Mouse (Mus musculus): ENCODE data around the gene Gm36176. TPM values are rescaled to one million over a fixed set of nuclear protein-coding genes. Genes with fewer than 3 reads are reported as not detected.
A peak's percentile ranks its signal among the peaks of the same experiment; 100 is the strongest.
"Not testable (repeated sequence)": the region's sequence is repeated elsewhere in the genome, so short reads cannot be mapped to it uniquely, and the experiment has no call there.

The Gm36176 gene
- polyA plus RNA-seq (2016; fragmentation: Nextera tagmentation; extraction: Ambion mirVana) = not detected in 2 replicates

DNA sequence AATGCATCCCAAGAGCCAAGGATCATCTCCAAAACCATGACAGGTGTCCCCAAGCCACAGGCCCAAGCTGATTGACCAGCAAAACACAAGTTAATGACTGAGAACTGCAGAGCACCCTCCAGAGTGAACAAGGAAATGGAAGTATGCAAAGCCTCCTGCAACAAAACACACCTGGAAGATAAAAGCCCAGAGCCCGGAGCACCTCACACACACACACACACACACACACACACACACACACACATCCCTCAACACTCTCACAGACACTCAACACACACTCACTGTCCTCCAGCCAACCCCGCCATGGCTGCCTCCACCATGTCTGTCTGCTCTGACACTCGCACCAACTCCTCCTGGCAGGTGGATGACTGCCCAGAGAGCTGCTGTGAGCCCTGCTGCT lies at the start of gene Gm36176:
Gm36176 (plus strand) TSS at position 301 of the 400 bp plus-strand sequence.
- 58% methylated on average over 3 of the region's 3 CpGs for WGBS
- Histone ChIP-seq H3K4me3 (no peak within 1 kb of the TSS), H3K9ac (no peak within 1 kb of the TSS), H3K27me3 (replicated peaks) (no peaks in the 10 kb centered on the region), H3K4me2 (replicated peaks) (no peak within 1 kb of the TSS), H3K36me3 (no peaks in the 10 kb centered on the region), H3K9me3 (0 out of 2 replicates have a peak, but pooled peaks cover 6% of the 10 kb centered on the region), H3K4me1 (no peaks in the 10 kb centered on the region), H3K27ac (no peak within 1 kb of the TSS)
- ATAC-seq (ENCODE audit: low FRiP score, low read depth) = no peak

DNA sequence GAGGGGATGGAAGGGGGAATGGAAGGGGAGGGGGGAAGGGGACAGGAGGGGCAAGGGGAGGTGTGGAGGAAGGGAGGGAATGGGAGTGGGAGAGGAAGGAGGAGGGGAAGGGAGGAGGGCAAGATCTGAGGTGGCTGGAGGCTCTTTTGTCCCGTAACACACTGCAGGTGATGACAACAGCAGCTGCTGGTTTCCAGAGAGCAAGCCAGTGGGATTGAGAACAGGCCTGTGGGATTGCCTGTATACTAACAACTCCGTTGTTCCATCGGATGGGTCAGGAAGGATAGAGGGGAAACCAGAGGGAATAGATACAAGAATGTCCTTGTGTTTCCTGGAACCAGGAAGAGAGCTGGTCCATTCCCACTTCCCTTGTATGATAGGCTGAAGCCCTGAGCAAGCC lies 48.9 kb upstream of the Gm36176 start:
- WGBS = 13% methylated on average over 3 of the region's 3 CpGs
- ATAC-seq (ENCODE audit: low FRiP score, low read depth) = no peak
- no peak overlapping the region for H3K4me2 ChIP-seq (replicated peaks)
- no peak overlapping the region for H3K27ac ChIP-seq
- no peaks in the 10 kb centered on the region for H3K36me3 ChIP-seq
- H3K9ac ChIP-seq = no peak overlapping the region
- H3K4me3 ChIP-seq = no peak overlapping the region
- H3K9me3 ChIP-seq = no peaks in the 10 kb centered on the region
- H3K4me1 ChIP-seq = peaks cover 15% of the 10 kb centered on the region
- no peaks in the 10 kb centered on the region for H3K27me3 ChIP-seq (replicated peaks)

DNA sequence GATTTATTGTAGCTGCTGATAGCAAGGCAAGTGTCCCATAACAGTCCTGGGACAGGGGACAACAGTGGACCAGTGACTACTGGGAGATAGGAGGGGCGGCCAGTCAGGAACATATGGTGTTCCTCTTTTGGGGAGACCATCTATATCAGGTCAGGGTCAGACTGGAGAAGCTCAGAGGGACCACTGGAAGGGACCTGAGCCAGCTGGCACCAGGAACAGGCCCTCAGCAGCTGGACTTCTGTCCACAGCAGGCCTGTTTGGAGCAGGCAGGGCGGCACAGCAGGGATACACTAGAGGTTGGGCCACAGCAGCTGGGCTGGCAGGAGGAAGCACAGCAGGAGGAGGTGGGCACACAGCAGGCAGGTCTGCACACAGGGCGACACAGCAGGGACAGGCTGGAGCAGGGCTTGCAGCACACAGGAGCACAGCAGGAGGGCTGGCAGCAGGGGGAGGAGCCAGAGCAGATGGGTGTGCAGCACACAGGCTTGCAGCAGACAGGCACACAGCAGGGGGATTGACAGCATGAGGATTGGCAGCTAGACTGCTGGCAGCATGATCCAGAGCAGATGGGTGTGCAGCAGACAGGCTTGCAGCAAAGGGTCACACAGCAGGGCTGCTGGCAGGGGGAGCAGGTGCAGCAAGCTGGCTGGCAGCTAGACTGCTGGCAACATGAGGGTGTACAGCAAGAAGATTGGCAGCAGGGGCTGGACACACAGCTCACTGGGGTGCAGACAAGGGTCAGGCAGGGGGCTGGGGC lies 48.3 kb upstream of the Gm36176 start:
- not testable (repeated sequence) for H3K36me3 ChIP-seq; H3K27ac ChIP-seq; H3K4me2 ChIP-seq (replicated peaks); H3K9me3 ChIP-seq; H3K4me3 ChIP-seq; H3K9ac ChIP-seq; H3K27me3 ChIP-seq (replicated peaks)
- ATAC-seq (ENCODE audit: low FRiP score, low read depth) = 0 out of 2 replicates have a peak, but pooled peaks have one; percentile 38
- 31% methylated on average over 3 of the region's 3 CpGs for WGBS
- H3K4me1 ChIP-seq = peaks cover 15% of the 10 kb centered on the region

DNA sequence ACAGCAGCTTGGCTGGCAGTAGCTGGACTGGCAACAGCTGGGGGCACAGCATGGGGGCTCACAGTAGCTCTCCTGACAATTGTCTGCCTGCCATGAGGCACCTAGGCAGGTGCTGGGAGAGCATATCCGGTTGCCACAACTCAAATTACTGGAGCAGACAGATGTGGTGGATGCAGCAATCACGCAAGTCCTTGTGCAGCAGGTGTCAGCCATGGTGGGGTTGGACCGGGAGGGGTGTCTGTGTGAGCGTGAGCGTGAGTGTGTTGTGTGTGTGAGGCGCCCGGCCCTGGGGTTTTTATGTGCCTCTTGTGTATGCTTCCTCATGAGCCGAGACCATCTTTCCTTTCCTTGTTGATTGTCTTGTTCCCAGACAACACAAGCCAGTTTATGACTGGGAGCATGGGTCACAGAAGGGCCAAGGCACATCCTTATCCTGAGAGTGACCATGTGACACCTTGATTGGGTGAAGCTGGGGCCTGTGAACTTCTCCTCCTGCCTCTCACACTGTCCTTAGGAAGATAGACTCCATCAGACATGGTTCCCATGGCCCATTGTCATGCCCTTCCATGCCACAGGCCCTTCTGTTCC lies 47.6 kb upstream of the Gm36176 start, which contains the start of gene Gm19668:
Gm19668 (minus strand) TSS at position 213 of the 588 bp plus-strand sequence.
- WGBS = 41% methylated on average over 8 of the region's 8 CpGs
- peak; percentile 54; the same call in 1 of the 2 replicates for ATAC-seq (ENCODE audit: low FRiP score, low read depth)
- Histone ChIP-seq H3K36me3 (no peaks in the 10 kb centered on the region), H3K4me2 (replicated peaks) (no peak within 1 kb of the TSS), H3K9me3 (no peaks in the 10 kb centered on the region), H3K9ac (no peak within 1 kb of the TSS), H3K27me3 (replicated peaks) (no peaks in the 10 kb centered on the region), H3K4me3 (no peak within 1 kb of the TSS), H3K4me1 (peaks cover 15% of the 10 kb centered on the region), H3K27ac (no peak within 1 kb of the TSS)

DNA sequence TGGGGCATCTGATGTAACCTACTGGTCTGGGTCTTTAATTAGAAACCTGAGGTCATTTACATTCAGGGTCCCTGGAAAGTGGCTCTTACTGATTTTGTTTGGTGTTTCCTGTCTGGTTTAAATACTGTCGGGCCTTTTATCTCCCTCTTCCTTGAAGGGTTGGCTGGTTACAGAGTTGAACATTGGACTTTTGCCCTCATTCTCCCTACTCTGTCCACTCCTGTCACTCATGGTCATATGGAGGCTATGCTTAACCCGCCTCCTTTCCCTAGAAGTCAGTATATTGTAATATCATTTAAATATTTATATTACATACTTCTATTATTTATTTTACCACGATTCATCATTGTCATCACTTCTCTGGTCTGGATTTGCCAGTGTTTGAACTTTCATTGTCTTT lies 42.5 kb upstream of the Gm36176 start:
- Histone ChIP-seq H3K27ac (no peak overlapping the region), H3K4me1 (0 out of 2 replicates have a peak, but pooled peaks cover 2% of the 10 kb centered on the region), H3K36me3 (no peaks in the 10 kb centered on the region), H3K9me3 (no peaks in the 10 kb centered on the region), H3K4me2 (replicated peaks) (no peak overlapping the region), H3K27me3 (replicated peaks) (no peaks in the 10 kb centered on the region), H3K4me3 (no peak overlapping the region), H3K9ac (no peak overlapping the region)
- WGBS = 83% methylated on average over 3 of the region's 3 CpGs
- ATAC-seq (ENCODE audit: low FRiP score, low read depth) = no peak

DNA sequence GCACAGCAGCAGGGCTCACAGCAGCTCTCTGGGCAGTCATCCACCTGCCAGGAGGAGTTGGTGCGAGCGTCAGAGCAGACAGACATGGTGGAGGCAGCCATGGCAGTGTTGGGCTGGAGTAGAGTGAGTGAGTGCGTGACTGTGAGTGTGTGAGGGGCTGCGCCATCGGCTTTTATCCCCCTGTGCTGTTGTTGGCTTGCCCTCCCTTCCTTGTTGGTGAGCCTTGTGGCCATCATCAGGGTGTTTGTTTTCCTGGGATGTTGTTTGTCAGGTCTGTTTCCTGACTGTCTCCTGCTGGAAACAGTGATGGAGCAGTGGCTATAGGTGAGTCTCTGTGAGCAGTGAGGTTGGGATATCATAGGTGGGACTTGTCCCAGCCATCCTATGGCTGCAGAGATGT lies 34.9 kb upstream of the Gm36176 start, which contains the start of gene Gm9507:
Gm9507 (minus strand) TSS at position 101 of the 400 bp plus-strand sequence.
- no peak within 1 kb of the TSS for H3K4me2 ChIP-seq (replicated peaks)
- H3K36me3 ChIP-seq = no peaks in the 10 kb centered on the region
- H3K9me3 ChIP-seq = no peaks in the 10 kb centered on the region
- 74% methylated on average over 5 of the region's 5 CpGs for WGBS
- no peaks in the 10 kb centered on the region for H3K4me1 ChIP-seq
- no peak within 1 kb of the TSS for H3K27ac ChIP-seq
- no peak within 1 kb of the TSS for H3K9ac ChIP-seq
- H3K4me3 ChIP-seq = no peak within 1 kb of the TSS
- H3K27me3 ChIP-seq (replicated peaks) = no peaks in the 10 kb centered on the region
- ATAC-seq (ENCODE audit: low FRiP score, low read depth) = no peak

DNA sequence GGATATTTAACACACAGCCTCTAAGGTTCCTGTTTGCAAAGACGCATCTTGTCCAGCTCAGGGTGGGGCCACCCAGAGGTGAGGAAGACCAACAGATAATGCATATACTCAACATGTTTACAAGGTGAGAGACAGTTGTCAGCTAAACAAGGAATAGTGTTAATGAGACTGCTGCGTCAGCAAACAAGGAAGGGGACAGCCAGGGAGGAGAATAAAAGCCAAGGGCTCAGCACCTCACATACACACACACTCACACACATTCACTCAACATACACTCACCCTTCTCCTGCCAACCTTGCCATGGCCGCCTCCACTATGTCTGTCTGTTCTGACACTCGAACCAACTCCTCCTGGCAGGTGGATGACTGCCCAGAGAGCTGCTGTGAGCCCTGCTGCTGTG lies 32.2 kb upstream of the Gm36176 start, which contains the start of gene Gm2696:
Gm2696 (plus strand) TSS at position 301 of the 400 bp plus-strand sequence.
- Histone ChIP-seq H3K36me3 (no peaks in the 10 kb centered on the region), H3K4me3 (no peak within 1 kb of the TSS), H3K4me2 (replicated peaks) (no peak within 1 kb of the TSS), H3K27ac (no peak within 1 kb of the TSS), H3K9ac (no peak within 1 kb of the TSS), H3K4me1 (no peaks in the 10 kb centered on the region), H3K27me3 (replicated peaks) (no peaks in the 10 kb centered on the region), H3K9me3 (no peaks in the 10 kb centered on the region)
- WGBS = 63% methylated on average over 4 of the region's 4 CpGs
- no peak for ATAC-seq (ENCODE audit: low FRiP score, low read depth)

DNA sequence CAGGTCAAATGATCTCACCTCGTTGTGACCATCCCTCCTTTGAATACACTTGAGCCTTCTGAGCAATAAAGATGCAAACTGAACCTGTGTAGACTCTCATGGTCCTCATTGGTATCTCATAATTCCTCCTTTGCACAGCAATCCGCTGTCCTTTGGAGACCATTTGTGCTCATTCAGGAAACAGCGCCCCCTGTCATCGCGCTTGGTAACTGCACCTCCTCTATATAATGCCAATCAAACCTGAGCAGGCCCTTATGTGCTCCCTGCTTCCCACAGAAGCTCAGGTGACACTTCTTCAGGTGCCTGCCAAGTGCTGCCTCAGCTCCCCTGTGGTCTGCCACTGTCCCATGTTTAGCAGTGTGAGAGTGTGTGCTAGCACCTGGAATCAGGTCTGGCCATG lies 31.1 kb upstream of the Gm36176 start:
- Histone ChIP-seq H3K9ac (no peak overlapping the region), H3K27me3 (replicated peaks) (no peaks in the 10 kb centered on the region), H3K9me3 (no peaks in the 10 kb centered on the region), H3K4me1 (no peaks in the 10 kb centered on the region), H3K4me3 (no peak overlapping the region), H3K27ac (no peak overlapping the region), H3K36me3 (no peaks in the 10 kb centered on the region), H3K4me2 (replicated peaks) (no peak overlapping the region)
- ATAC-seq (ENCODE audit: low FRiP score, low read depth) = no peak
- 38% methylated on average over 5 of the region's 5 CpGs for WGBS

DNA sequence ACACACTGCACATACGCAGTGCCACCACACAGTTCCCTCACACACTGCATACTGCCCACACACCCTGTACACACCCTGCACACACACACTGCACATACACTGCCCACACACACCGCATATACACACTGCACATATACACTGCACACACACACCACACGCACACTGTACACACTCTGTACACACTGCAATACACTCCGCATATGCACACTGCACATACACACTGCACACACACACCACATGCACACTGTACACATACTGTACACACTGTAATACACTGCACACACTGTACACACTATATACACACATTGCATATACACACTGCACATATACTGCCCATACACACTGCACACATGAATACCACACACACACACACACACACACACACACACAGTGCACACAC lies 28.1 kb upstream of the Gm36176 start:
- WGBS = 95% methylated on average over 4 of the region's 4 CpGs
- Histone ChIP-seq H3K9me3 (no peaks in the 10 kb centered on the region), H3K4me2 (replicated peaks) (no peak overlapping the region), H3K27me3 (replicated peaks) (no peaks in the 10 kb centered on the region), H3K27ac (no peak overlapping the region), H3K36me3 (no peaks in the 10 kb centered on the region), H3K9ac (no peak overlapping the region), H3K4me1 (no peaks in the 10 kb centered on the region), H3K4me3 (no peak overlapping the region)
- no peak for ATAC-seq (ENCODE audit: low FRiP score, low read depth)

DNA sequence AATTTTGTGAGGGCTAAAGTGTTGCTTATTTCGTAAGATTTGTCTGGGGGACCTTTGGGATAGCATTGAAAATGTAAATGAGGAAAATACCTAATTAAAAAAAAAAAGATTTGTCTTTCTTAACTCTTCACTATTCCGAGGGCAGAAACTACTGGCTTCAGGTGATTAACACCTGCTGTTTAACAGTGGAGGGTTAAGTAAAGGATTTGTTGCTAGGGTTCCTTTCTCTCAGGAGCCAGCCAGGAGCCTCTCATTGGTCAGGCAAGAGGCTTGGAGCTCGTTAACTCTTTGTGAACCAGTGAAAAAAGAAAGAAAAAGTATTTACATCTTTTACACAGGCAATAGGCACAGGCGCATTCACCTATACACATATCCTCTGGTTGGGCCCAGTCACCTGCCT lies 27.4 kb upstream of the Gm36176 start:
- no peak overlapping the region for H3K27ac ChIP-seq
- H3K36me3 ChIP-seq = no peaks in the 10 kb centered on the region
- no peaks in the 10 kb centered on the region for H3K9me3 ChIP-seq
- no peaks in the 10 kb centered on the region for H3K4me1 ChIP-seq
- 43% methylated on average over 4 of the region's 4 CpGs for WGBS
- ATAC-seq (ENCODE audit: low FRiP score, low read depth) = no peak
- no peaks in the 10 kb centered on the region for H3K27me3 ChIP-seq (replicated peaks)
- no peak overlapping the region for H3K9ac ChIP-seq
- H3K4me3 ChIP-seq = no peak overlapping the region
- H3K4me2 ChIP-seq (replicated peaks) = no peak overlapping the region

DNA sequence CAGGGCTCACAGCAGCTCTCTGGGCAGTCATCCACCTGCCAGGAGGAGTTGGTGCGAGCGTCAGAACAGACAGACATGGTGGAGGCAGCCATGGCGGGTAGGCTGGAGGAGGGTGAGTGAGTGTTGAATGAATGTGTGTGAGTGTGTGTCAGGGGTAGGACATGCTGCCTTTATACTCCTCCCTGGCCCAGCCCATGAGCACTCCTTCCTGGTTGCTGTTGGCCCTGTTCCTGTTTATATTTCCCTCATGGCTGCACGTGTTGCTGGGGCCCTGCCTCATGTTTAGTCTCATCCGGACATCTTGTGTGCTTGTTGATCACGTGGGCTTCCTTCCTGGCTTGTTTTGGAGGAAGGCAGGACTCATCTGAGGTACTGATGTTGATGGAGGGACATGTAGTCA lies 19.7 kb upstream of the Gm36176 start, which contains the start of gene Krtap10-4:
Krtap10-4 (minus strand) TSS at position 145 of the 400 bp plus-strand sequence.
- no peaks in the 10 kb centered on the region for H3K36me3 ChIP-seq
- no peak within 1 kb of the TSS for H3K4me3 ChIP-seq
- H3K27ac ChIP-seq = no peak within 1 kb of the TSS
- no peaks in the 10 kb centered on the region; the same call in 1 of the 2 replicates for H3K9me3 ChIP-seq
- H3K4me1 ChIP-seq = no peaks in the 10 kb centered on the region
- H3K4me2 ChIP-seq (replicated peaks) = no peak within 1 kb of the TSS
- no peaks in the 10 kb centered on the region for H3K27me3 ChIP-seq (replicated peaks)
- WGBS = 81% methylated on average over 6 of the region's 6 CpGs
- H3K9ac ChIP-seq = no peak within 1 kb of the TSS
- ATAC-seq (ENCODE audit: low FRiP score, low read depth) = no peak

DNA sequence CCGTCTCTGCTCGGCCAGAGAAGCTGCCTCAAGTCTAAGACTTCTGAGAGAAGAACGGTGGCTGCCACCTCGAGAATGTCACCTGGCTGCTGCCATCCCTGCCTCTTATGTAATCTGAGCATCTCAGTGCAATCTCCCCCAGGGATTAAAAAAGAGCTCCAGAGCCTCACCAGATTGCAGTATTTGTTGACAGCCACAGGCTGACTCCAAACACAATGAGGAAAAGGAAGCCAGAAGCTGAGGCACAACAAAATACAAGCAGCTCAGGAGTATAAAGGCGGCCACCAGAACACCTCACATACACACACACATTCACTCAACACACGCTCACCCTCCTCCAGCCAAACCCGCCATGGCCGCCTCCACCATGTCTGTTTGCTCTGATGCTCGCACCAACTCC lies 11.0 kb upstream of the Gm36176 start, which contains the start of gene Krtap10-10:
Krtap10-10 (plus strand) TSS at position 301 of the 400 bp plus-strand sequence.
- no peaks in the 10 kb centered on the region for H3K36me3 ChIP-seq
- no peaks in the 10 kb centered on the region for H3K27me3 ChIP-seq (replicated peaks)
- ATAC-seq (ENCODE audit: low FRiP score, low read depth) = no peak
- no peak within 1 kb of the TSS for H3K27ac ChIP-seq
- no peak within 1 kb of the TSS for H3K9ac ChIP-seq
- no peak within 1 kb of the TSS for H3K4me2 ChIP-seq (replicated peaks)
- no peaks in the 10 kb centered on the region for H3K9me3 ChIP-seq
- H3K4me1 ChIP-seq = no peaks in the 10 kb centered on the region
- WGBS = 73% methylated on average over 9 of the region's 9 CpGs
- no peak within 1 kb of the TSS for H3K4me3 ChIP-seq

Measured in neural tube, embryonic 12.5 days (tissue).